Mouse (Mus musculus): Measurements from ENCODE around the gene Gpr108. TPM values are rescaled to one million over a fixed set of nuclear protein-coding genes. Genes with fewer than 3 reads are reported as not detected.

Gene Gpr108
- total RNA-seq, 2 experiments from 2014 or later, result 6.3 to 17.5 TPM

DNA sequence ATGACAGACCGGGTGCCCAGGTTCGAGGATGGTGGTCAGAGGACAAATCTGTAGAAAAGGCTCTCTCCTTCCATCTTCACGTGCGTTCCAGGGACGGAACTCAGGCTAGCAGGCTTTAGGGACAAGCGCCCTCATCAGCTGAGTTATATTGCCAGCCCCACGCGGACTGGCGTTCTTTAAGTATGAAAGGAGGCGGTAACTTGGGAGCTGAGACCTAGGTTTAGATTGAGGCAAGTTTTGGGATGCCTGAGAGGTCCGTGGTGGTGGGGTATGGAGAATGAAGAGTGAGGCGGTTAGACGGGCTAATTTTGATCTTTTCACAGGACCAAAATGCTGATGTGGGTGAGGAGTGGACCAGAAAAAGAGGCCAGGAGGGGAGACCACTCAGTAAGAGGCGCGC, 26.4 kb upstream of the Gpr108 start:
- ATAC-seq (replicated peaks; ENCODE audit: low FRiP score, poor library complexity, severe bottlenecking), result no peak

DNA sequence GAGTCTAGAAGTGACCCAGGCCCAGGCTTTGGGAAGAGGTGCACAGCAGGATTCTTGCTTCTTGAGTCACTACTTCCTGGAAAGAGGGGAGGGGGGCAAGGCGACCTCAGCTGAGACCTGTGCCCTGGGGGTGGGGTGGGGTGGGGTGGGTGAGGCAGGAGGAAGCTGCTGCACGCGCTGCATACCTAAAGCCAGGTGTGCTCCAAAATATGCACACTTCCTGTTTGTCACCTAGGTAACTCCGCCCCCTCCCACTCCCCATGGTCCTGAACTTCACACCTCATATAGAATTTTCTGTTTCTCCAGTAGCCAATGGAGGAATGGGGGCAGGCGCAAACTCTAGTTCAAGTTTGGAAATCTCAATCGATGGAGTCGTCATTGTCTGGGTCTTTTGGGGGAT, 25.6 kb upstream of the Gpr108 start:
- ATAC-seq (replicated peaks; ENCODE audit: low FRiP score, poor library complexity, severe bottlenecking), result no peak

DNA sequence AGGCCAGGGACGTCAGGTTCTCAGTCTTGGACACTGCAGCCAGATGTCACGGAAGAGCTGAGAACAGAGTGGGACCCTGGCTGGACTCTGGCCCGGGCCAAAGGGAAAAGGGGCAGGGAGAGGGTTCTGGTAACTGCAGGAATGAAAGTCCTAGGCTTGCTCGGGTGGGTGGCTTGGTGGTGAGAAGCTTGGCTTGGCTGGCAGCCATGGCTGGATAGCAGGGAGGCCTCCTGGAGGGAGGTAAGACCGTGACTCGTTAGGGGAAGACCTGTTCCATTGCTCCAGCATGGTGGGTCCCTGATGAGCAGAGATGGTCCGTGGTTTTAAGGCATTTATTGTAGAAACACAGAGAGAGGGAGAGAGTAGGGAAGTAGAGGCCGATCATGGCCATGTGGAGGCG, 23.1 kb upstream of the Gpr108 start:
- ATAC-seq (replicated peaks; ENCODE audit: low FRiP score, poor library complexity, severe bottlenecking), result no peak

DNA sequence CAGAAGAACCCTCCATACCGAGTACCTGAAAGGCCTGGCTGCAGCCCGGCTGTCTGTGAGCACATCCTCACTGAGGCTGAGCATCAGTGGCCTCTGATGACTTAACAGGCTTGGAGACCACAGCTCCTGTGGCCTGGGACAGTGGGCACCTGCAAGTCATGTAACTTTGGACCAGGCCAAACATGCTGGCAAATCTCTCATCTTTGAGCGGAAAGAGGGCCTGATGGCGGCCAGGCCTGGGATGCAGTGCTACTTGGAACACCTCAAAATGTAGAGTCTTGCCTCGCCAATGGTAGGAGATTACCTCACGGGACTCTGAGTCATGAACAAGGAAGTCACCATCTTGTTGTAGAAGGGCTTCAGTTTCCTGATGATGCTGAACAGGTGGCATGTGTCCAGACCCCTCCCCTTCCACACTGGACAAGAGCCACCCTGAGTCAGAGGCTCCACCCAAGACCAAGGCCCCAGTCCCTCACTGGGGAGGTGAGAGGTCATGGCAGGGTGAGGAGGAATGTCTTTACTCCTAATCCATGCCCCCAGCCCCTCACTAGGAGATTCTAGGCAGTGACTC, 19.4 kb upstream of the Gpr108 start:
- ATAC-seq (replicated peaks; ENCODE audit: low FRiP score, poor library complexity, severe bottlenecking), result no peak

DNA sequence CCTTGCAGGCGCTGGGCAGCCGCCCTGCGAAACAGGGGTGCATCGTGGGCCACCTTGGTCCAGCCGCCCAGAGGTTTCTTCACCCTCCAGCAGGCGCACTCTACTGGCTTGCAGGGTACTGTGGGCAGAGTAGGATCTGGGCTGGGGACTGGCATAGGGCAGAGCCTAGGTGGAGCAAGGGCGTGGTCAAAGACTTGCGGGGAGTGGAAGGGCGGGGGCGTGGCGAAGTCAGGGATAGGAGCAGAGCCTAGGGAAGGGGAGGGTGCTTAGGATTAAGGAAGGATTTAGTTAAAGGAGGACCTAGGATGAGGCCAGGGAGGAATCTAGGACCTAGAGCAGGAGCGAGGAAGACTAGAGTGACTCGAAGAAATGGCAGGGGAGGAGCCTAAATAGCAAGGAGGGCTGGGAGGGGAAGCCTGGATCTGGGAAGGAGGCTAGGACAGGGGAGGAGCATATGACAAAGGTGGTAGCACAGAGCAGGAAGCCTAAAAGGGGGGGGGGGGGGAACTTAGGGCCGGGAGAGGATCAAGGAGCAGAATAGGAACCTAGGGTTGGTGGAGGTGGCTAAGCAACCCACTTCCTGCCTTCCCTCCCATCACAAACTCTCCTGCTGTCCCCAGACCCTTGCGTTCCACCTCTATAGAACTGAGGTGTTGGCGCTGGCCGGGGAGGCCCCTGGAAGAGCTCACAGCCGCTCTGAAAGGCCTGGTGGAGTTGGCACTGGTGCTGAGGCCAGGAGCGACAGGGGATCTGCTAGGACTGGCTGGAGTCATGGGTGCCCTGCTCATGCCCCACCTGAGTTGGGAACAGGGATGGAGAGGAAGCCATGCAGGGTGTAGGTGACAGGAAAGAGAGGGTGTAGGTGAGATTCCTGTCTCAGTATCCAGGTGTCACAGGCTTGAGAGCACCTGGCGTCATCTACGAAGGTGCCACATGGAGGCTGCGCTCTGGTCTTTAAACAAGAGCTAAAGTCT, 17.0 kb upstream of the Gpr108 start:
- peak; percentile 71 for ATAC-seq (replicated peaks; ENCODE audit: low FRiP score, poor library complexity, severe bottlenecking)

DNA sequence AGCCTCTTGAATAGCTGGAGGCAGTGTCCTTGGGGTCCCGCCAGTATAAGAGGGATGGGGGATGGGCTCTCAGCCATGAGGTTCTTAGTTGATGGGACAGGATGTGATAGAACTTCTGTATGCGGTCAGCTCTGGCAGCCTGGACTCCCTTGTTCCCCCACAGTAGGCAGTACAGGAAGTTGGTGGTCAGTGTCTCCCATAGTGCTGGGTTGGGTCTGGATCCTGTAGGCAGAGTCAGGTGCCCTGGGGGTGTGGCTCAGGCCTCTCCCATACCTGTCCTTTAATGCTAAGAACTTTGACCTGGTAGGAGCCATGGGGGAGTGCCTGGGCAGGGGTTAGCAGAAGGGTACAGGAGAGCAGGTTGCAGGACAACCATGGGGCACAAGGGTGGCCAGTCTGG, 15.9 kb upstream of the Gpr108 start:
- no peak for ATAC-seq (replicated peaks; ENCODE audit: low FRiP score, poor library complexity, severe bottlenecking)

DNA sequence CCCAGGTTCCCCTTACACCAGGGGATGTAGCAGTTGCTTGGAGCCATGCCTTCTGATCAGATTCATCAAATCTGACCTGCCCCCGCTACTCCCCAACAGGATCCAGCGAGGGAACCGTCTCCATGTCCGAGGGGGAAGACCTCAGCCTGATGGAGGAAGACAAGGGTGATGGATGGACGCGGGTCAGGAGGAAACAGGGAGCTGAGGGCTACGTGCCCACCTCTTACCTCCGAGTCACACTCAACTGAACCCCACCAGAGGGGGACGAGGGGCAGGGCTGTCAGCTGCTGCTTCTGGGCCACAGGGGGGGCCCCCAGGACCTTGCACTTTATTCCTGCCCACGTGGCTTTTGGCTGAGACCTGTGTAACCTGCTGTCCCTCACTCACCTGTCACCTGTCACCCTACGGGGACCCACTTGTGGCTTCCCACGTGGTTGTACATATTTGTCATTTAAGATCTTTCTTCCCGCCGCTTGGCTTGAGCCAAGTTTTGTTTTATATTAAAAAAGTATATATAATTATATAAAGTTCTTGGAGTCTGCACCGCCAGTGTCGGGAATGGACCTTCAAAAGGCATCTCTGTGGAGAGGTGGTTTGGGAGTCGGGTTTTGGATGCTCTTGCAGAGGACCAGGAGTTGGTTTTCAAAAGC, 14.8 kb upstream of the Gpr108 start:
- no peak for ATAC-seq (replicated peaks; ENCODE audit: low FRiP score, poor library complexity, severe bottlenecking)

DNA sequence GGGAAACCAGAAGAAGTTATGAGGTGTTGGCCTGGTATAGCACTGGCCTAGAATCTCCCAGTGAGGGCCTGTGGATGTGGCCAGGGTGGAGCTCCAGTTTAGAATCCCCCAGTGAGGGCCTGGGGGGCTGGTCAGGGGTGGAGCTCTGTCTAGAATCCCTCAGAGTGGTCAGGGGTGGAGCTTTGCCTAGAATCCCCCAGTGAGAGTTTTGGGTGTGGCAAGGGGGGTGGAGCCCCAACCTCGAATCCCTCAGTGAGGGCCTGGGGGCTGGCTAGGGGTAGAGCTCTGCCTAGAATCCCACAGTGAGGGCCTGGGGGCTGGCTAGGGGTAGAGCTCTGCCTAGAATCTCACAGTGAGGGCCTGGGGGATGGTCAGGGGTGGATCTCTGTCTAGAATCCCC, 13.6 kb upstream of the Gpr108 start:
- ATAC-seq (replicated peaks; ENCODE audit: low FRiP score, poor library complexity, severe bottlenecking), result no peak

DNA sequence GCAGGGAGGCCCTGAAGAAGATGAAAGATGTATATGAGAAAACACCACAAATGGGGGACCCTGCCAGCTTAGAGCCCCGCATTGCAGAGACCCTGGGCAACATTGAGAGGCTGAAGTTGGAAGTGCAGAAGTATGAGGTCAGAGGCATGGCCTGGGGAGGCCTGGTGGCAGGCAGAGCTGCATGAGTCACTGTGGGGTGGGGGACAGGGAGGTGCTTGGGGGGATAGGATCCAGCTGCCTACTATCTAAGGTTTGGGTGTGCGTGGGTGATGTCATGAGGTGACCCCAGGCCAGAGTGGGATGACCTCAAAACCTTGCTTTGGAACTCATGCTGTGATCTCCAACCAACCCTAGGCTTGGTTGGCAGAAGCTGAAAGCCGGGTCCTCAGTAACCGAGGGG, 13.0 kb upstream of the Gpr108 start:
- no peak for ATAC-seq (replicated peaks; ENCODE audit: low FRiP score, poor library complexity, severe bottlenecking)

DNA sequence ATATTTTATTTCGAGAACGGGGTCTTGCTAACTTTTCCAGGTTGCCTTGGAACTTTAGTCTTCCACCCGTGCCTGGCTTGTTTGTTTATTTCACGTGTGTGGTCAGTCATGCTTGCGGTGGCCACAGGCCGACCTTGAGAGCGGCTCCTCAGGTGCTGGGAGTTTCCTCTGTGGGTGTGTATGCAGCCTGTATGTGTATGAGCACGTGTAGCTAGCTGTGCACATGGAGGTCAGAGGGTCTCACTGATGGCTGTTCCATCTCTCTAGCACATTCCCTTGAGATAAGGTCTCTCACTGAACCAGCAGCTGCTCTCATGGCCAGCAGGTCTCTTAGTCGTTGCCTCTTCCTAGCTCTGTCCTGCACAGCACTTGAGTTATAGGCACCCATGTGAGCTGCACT, 12.1 kb upstream of the Gpr108 start:
- ATAC-seq (replicated peaks; ENCODE audit: low FRiP score, poor library complexity, severe bottlenecking), result no peak

DNA sequence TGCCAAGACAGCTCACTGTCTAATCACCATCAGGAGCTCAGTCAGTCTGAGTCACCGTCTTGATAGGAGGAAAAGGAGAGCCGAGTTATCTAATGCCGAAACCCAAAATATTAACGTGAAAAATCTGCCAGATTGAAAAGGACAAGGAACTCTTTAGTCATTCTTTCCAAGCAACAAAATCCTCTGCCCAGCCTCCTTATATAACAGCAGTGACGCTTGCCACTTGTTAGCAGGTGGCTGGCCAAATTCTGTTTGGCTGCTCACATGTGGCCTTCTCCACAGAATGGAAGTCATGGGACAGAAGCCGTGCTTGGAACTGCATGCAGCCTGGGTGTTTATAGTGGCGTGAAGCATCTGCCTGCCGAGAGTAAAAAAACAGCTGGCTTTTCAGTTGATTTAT, 11.5 kb upstream of the Gpr108 start:
- no peak for ATAC-seq (replicated peaks; ENCODE audit: low FRiP score, poor library complexity, severe bottlenecking)

DNA sequence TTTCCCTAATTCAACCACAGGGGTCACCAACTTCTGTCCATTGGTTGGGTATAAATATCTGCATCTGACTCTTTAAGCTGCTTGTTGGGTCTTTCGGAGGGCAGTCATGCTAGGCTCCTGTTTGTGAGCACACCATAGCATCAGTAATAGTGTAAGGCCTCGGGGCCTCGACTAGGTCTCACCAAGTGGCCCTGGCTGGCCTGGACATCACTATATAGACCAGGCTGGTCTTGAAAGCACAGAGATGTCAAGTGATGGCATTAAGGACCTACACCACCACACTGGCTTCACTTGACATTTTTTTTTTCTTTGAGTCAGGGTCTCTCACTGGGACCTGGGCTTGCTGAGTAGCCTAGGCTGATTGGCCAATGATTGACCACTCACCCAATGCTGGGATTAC, 9.9 kb upstream of the Gpr108 start:
- no peak for ATAC-seq (replicated peaks; ENCODE audit: low FRiP score, poor library complexity, severe bottlenecking)

DNA sequence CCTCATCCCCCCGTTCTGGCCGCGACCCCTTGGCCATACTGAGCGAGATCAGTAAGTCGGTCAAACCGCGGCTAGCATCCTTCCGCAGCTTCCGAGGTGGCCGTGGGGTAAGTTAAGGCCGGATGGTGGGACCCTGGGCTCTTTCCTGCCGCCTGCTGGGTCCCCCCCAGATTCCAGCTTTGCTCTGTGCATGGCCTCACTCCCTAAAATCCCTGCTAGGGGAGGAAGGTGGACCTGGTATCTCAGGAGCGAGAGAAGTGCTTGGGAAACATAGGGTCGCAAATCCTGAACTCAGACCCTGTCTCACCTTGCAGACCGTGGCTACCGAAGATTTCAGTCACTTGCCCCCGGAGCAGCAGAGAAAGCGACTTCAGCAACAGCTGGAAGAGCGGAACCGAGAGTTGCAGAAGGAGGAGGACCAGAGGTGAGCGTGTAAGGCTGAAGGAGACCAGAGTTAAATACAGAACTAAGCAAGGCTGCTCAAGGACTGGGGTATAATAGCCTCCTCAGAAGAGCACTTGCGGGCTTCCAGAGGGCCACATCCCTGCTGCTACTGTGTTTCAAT, 8.8 kb upstream of the Gpr108 start:
- ATAC-seq (replicated peaks; ENCODE audit: low FRiP score, poor library complexity, severe bottlenecking), result no peak

DNA sequence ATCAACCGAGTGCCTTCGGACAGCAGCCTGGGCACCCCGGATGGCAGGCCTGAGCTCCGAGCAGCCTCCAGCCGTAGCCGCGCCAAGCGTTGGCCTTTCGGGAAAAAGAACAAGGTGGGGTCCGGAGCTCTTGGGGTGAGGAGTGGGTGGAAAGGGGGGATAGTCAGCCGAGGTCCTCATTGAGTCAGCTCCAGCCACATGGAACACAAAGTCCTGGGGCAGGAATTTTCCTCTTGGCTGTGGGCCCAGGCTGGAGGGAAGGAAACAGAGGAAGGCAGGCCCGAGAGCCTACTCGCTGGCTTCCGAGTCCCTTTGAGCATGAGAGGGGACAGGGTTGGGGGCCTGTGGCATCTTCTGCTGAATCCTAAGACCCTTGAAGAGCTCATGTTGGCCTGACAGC, 7.1 kb upstream of the Gpr108 start:
- no peak for ATAC-seq (replicated peaks; ENCODE audit: low FRiP score, poor library complexity, severe bottlenecking)

DNA sequence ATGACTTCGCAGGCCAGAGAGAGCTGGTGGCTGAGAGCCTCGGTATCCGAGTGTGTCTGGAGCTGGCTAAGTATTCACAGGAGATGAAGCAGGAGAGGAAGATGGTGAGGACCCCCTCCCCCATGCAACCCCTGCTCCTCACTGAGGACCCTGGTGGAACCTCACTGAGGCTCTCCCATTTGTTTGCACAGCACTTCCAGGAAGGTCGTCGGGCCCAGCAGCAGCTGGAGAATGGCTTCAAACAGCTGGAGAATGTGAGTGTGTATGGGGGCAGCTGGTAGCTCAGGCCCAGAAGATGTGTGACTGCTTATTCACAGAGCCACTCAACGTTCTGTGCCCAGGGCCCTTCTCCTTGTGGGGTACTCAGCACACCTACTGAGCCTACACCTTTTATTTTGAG, 5.1 kb upstream of the Gpr108 start:
- no peak for ATAC-seq (replicated peaks; ENCODE audit: low FRiP score, poor library complexity, severe bottlenecking)

DNA sequence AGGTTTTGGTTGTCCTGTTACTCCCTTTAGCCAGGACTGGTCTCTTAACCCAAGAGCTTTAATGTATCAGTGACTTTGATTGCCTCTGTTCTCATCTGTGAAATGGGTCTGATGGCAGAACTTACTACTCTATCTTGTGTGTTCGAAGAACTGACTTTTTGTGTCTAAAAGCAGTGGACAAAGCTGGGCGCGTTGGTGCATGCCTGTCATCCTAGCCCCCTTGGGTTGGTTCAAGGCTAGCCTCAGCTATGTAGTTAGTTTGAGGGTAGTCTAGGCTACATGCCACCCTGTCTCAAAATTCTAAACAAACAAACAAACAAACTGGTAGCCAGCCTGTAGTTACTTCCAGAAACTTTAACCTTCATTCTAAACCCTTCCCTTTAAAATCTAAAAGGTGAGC, 3.2 kb upstream of the Gpr108 start:
- ATAC-seq (replicated peaks; ENCODE audit: low FRiP score, poor library complexity, severe bottlenecking), result no peak

DNA sequence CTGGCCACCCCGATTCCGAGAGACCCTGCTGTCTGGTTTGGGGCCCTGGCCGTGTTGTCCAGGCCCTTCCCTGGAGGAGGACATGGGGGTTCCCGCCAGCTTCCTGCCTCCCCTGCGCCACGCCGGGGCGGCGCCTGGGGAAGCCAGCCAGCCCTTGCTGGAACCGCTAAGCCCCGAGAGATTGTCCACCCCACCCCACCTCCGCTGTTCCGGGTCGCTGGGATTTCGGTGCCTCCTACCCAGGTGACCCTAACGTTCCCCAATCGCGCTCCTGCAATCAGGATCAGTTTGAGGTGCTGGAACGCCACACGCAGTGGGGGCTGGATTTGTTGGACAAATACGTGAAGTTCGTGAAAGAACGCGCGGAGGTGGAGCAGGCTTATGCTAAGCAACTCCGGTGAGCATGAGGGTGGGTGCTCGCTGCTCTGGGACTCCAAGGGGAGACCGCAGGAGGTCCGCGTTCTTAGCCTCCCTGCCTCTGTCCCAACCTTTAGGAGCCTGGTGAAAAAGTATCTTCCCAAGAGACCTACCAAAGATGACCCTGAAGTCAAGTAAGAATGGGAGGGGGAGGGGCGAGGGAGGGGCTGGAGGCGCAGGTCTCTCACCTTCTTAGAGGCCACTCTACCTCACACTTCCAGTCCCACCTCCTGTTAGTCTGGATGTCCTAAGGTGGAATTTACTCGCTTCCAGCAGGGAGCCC, 2.4 kb upstream of the Gpr108 start:
- ATAC-seq (replicated peaks; ENCODE audit: low FRiP score, poor library complexity, severe bottlenecking), result no peak

DNA sequence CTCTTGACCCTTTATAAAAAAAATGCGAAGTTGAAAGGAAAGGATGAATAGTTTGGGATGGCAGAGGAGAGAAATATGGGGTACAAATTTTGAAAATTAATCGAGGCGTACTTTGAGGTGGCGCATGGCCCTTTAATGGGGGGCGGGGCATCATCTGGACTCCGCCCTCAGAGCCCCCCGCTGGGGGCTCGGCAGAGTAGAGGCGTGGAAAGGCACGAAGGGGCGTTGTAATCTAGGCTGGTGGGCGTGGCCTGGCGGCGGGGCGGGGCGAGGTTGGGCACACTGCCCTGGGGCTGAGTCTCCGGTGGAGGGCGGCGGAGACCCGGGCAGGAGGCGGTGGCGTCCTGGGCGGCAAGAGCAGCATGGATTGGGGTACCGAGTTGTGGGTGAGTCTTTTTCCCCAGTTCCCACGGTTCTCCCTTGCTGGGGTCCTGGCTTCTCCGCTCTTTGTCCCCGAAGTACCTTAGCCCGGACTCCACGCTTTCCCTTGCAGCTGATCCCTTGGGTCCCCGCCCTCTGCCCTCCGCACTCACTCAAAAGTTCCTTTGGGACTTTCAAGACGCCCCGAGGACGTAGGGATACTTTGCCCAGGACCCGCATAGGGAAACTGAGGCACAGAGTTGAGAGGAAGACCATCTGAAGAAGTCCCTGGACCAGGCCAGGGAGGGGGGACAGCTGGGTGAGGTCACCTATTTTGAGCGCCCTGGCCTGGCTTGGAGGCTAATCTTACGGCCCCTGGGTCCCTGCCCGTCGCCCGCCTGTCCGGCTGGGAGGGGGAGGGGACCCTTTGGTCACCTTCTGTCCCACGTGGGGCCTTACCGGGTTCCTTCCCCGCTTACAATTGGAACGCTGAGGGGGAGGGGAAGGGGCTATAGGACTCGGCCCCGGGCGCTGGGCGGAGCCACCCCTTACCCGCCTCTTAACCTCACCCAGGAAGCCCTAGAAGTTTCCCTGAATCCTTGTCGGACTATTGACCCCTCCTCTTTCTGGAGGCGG, 1.2 kb upstream of the Gpr108 start, which contains the start of gene Trip10:
Gene Trip10 (plus strand): TSS at position 270 of the 996 bp plus-strand sequence.
- ATAC-seq (replicated peaks; ENCODE audit: low FRiP score, poor library complexity, severe bottlenecking), result peak; percentile 43

DNA sequence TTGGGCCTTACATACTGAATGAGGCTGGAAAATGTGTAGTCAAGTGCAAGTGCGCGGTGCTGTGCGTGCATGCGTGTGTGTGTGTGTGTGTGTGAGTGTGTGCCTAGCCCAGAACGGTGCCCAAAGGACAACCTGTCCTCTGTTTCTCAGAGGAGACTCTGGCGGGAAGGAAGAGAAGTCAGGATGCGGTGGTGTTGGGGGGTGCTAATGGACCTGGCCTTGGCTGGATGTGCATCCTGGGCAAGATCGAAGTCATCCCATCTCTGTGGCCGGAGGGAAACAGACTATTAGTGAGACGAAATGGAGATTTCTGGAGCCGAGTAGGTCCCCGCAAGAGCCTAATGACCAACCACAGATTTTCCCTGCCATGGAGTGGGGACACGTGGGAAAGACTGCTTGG, 525 bp upstream of the Gpr108 start:
- ATAC-seq (replicated peaks; ENCODE audit: low FRiP score, poor library complexity, severe bottlenecking), result no peak
